Comparison of ENCODE assay signal across 12 mouse cellular contexts in the genomic region with DNA sequence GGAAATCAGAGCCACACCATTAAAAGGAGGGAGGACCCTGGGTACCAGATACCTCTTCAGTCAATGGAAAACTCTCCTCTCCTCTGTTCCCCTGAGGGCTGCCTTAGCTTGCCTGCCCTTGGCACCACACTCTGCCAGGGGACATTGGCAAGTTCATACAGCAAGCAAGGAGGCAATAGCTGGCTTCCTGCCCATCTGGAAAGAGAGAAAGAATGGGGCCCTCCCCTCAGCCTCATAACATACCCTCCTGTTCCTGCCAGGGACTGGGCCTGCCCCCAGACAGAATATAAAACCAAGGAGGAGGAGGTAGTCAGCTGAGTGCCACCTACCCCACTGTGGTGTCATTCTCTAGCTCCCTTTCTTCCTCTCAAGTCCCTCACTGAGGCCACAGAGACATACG. TPM values are rescaled to one million over a fixed set of nuclear protein-coding genes. Genes with fewer than 3 reads are reported as not detected.
DNase-seq lines count a peak whose midpoint lies in the region; ATAC-seq and TF ChIP-seq lines count a peak whose summit lies in the region.
"Had no signal": no experiment of that assay in that cellular context is flagged by ENCODE, and none has a peak within 500 bp of the region (broad histone marks: within the 10 kb centered on the region; RNA-seq: fewer than 3 reads in every experiment).

No protein-coding gene starts in this region.

- peak; percentile 62 to 78 for DNase-seq in heart, adult 18-20 months
- DNase-seq in heart, postnatal 36 days: no peak
- DNase-seq in forebrain, postnatal 0 days: peak; percentile 51
- peak; percentile 51 for DNase-seq in kidney, postnatal 14 days
- no peak for DNase-seq in gastrocnemius, postnatal 36 days
- DNase-seq in ovary, adult 18-20 months (ENCODE audit: low spot score): no peak
- DNase-seq: layer of hippocampus, postnatal 36 days; lung, postnatal 10 days had no signal

- H3K4me2 ChIP-seq in midbrain, embryonic 16.5 days (ENCODE audit: low read length): no peak overlapping the region
- no peak overlapping the region for H3K4me2 ChIP-seq in midbrain, embryonic 15.5 days
- no peak overlapping the region for H3K4me2 ChIP-seq in forebrain, postnatal 0 days (ENCODE audit: low read depth)

- ATAC-seq in midbrain, embryonic 16.5 days: 0 out of 2 replicates have a peak, but pooled peaks have one; percentile 29
- ATAC-seq in midbrain, embryonic 15.5 days (replicated peaks): no peak
- peak; percentile 45 for ATAC-seq in forebrain, postnatal 0 days

- H3K27me3 ChIP-seq in midbrain, embryonic 16.5 days (ENCODE audit: control insufficient read depth, insufficient read depth, low read depth, low read length): peaks cover 9% of the 10 kb centered on the region
- H3K27me3 ChIP-seq in midbrain, embryonic 15.5 days (replicated peaks): peaks cover 17% of the 10 kb centered on the region
- peaks cover 5% of the 10 kb centered on the region; the same call in 1 of the 2 replicates for H3K27me3 ChIP-seq in forebrain, postnatal 0 days (ENCODE audit: insufficient read depth, low read length)

- no peak for TF ChIP-seq CTCF in forebrain, postnatal 0 days (IDR thresholded peaks at IDR 0.05; ENCODE audit: low read depth)

- H3K9me3 ChIP-seq in midbrain, embryonic 16.5 days (replicated peaks; ENCODE audit: control insufficient read depth, low read length, poor library complexity, severe bottlenecking): no peaks in the 10 kb centered on the region
- H3K9me3 ChIP-seq in midbrain, embryonic 15.5 days: no peaks in the 10 kb centered on the region
- H3K9me3 ChIP-seq in forebrain, postnatal 0 days (ENCODE audit: low read length): no peaks in the 10 kb centered on the region

- H3K9ac ChIP-seq in midbrain, embryonic 16.5 days (ENCODE audit: low read depth, low read length): no peak overlapping the region
- H3K9ac ChIP-seq in midbrain, embryonic 15.5 days: no peak overlapping the region
- no peak overlapping the region for H3K9ac ChIP-seq in forebrain, postnatal 0 days

- intact Hi-C loops in heart, postnatal 36 days (cut with DNase I): no loop called here
- intact Hi-C loops in gastrocnemius, postnatal 36 days (cut with DNase I): no loop called here

- 88% methylated on average over 1 of the region's 1 CpGs for WGBS in midbrain, embryonic 16.5 days
- 70% methylated on average over 1 of the region's 1 CpGs for WGBS in midbrain, embryonic 15.5 days
- WGBS in forebrain, postnatal 0 days: 43% methylated on average over 1 of the region's 1 CpGs

- H3K4me1 ChIP-seq in midbrain, embryonic 16.5 days (ENCODE audit: control insufficient read depth, insufficient read depth, low read length): peaks cover under 1% of the 10 kb centered on the region
- peaks cover 9% of the 10 kb centered on the region for H3K4me1 ChIP-seq in midbrain, embryonic 15.5 days
- no peaks in the 10 kb centered on the region for H3K4me1 ChIP-seq in forebrain, postnatal 0 days (ENCODE audit: insufficient read depth)

- H3K4me3 ChIP-seq in midbrain, embryonic 16.5 days (ENCODE audit: low read depth, low read length): no peak overlapping the region
- H3K4me3 ChIP-seq in midbrain, embryonic 15.5 days: no peak overlapping the region
- no peak overlapping the region for H3K4me3 ChIP-seq in forebrain, postnatal 0 days (ENCODE audit: low read depth, low read length)
- H3K4me3 ChIP-seq: myocyte had no signal

- H3K36me3 ChIP-seq in midbrain, embryonic 16.5 days (ENCODE audit: control insufficient read depth, insufficient read depth, low read length): no peaks in the 10 kb centered on the region
- H3K36me3 ChIP-seq in midbrain, embryonic 15.5 days (replicated peaks): no peaks in the 10 kb centered on the region
- H3K36me3 ChIP-seq in forebrain, postnatal 0 days (ENCODE audit: insufficient read depth): no peaks in the 10 kb centered on the region

- H3K27ac ChIP-seq in midbrain, embryonic 16.5 days (ENCODE audit: low read length): no peak overlapping the region
- no peak overlapping the region for H3K27ac ChIP-seq in midbrain, embryonic 15.5 days
- H3K27ac ChIP-seq in forebrain, postnatal 0 days (ENCODE audit: low read depth, low read length): no peak overlapping the region

RNA-seq across cellular contexts. Expression of a gene that starts 5.1 kb away (rescaled TPM):
- total RNA-seq in heart, adult 18-20 months (2021): 100 to 1,000 TPM; 636 to 666 TPM
- total RNA-seq in heart, postnatal 36 days (2021): 100 to 1,000 TPM; 672 to 786 TPM
- polyA plus RNA-seq in midbrain, embryonic 16.5 days (2015; fragmentation: Nextera tagmentation; extraction: Ambion mirVana): 8.2 and 11.8 TPM in 2 replicates
- 12.5 and 15.2 TPM in 2 replicates for polyA plus RNA-seq in midbrain, embryonic 15.5 days (2015; fragmentation: Nextera tagmentation; extraction: Ambion mirVana)
- total RNA-seq in forebrain, postnatal 0 days (2014; rRNA removed): 10.2 and 21.8 TPM in 2 replicates
- polyA plus RNA-seq in forebrain, postnatal 0 days (2015; fragmentation: Nextera tagmentation; extraction: Ambion mirVana): 6.0 and 7.0 TPM in 2 replicates
- total RNA-seq in gastrocnemius, postnatal 36 days (2021): 100 to 1,000 TPM; 194 to 248 TPM

RNA-seq across cellular contexts. Expression of a gene that starts 6.2 kb away (rescaled TPM):
- total RNA-seq in heart, adult 18-20 months (2021): under 1 TPM; 0.84 to 0.95 TPM
- total RNA-seq in heart, postnatal 36 days (2021): 1 to 10 TPM in 1 of 2 experiments, under 1 TPM in 1; 0.69 to 1.2 TPM
- polyA plus RNA-seq in midbrain, embryonic 16.5 days (2015; fragmentation: Nextera tagmentation; extraction: Ambion mirVana): 0.17 and 0.49 TPM in 2 replicates
- 0.15 and 0.25 TPM in 2 replicates for polyA plus RNA-seq in midbrain, embryonic 15.5 days (2015; fragmentation: Nextera tagmentation; extraction: Ambion mirVana)
- total RNA-seq in forebrain, postnatal 0 days (2014; rRNA removed): 0.15 TPM in 1 of 2 replicates, not detected in the other
- 0.08 and 0.13 TPM in 2 replicates for polyA plus RNA-seq in forebrain, postnatal 0 days (2015; fragmentation: Nextera tagmentation; extraction: Ambion mirVana)
- under 1 TPM in 1 of 2 experiments, not detected in 1; 0.10 TPM for total RNA-seq in gastrocnemius, postnatal 36 days (2021)
- total RNA-seq: layer of hippocampus, postnatal 36 days had no signal
- polyA plus RNA-seq: myocyte had no signal

RNA-seq across cellular contexts. Expression of a gene that starts 34.7 kb away (rescaled TPM):
- under 1 TPM in 1 of 2 experiments, not detected in 1; 0.44 TPM for total RNA-seq in heart, adult 18-20 months (2021)
- total RNA-seq in heart, postnatal 36 days (2021): under 1 TPM; 0.16 to 0.17 TPM
- polyA plus RNA-seq in midbrain, embryonic 16.5 days (2015; fragmentation: Nextera tagmentation; extraction: Ambion mirVana): 0.08 and 0.09 TPM in 2 replicates
- 0.05 TPM in 2 replicates for polyA plus RNA-seq in midbrain, embryonic 15.5 days (2015; fragmentation: Nextera tagmentation; extraction: Ambion mirVana)
- total RNA-seq in forebrain, postnatal 0 days (2014; rRNA removed): 0.48 TPM in 1 of 2 replicates, not detected in the other
- 0.05 TPM in 1 of 2 replicates, not detected in the other for polyA plus RNA-seq in forebrain, postnatal 0 days (2015; fragmentation: Nextera tagmentation; extraction: Ambion mirVana)
- total RNA-seq in gastrocnemius, postnatal 36 days (2021): not detected
- total RNA-seq: liver, adult 2 months had no signal
- polyA plus RNA-seq: myocyte had no signal

Comparison
In these comparisons a context has a peak if more than half of its experiments do, and no peak if none do; other contexts are left out.
1. DNase-seq: peak in heart, adult 18-20 months (2 of 2), forebrain, postnatal 0 days (single experiment) and kidney, postnatal 14 days (single experiment); none in heart, postnatal 36 days (0 of 2), gastrocnemius, postnatal 36 days (0 of 2) and ovary, adult 18-20 months (single experiment).